Mouse (Mus musculus): Measurements from ENCODE around the gene Ankrd23.

DNA sequence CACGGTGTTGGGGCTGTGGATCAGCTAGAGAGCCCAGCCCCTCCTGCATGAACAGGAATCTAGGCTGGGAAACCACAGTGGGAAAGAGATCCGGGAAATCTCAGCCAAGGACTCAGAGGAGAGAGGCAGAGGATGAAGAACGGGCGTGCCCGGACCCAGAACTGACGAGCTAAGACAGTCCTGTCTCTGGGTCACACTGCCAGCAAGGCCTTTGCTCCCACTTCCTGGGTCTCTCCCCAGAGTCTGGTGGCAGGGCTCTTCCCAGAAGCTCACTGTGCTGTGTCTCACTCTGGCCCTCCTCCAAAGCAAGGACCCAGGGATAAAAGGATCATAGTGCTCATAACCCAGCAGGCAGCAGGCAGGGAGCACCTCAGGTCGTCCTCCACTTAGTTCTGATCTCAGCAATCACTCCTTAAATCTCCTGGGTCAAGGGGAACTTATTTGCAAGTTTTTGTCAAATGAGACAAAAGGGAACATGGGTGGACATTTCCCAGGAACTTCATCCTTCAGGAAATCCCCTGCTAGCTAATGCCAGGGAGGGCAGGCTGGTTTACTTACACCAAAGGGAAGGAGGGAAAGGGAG is 33.1 kb upstream of the Ankrd23 start:
- no peak for TF ChIP-seq POLR2A (IDR thresholded peaks at IDR 0.05; ENCODE audit: control insufficient read depth, extremely low read depth, insufficient read depth, low read length, poor library complexity)
- no peak for TF ChIP-seq CTCF (IDR thresholded peaks at IDR 0.05; ENCODE audit: borderline replicate concordance, control insufficient read depth, extremely low read depth, insufficient read depth, low read length, poor library complexity)

Measured in thymus, adult 2 months (tissue).